Mouse (Mus musculus) intestine, embryonic 14.5 days (tissue): Measurements from ENCODE around the gene Gsg1. TPM values are rescaled to one million over a fixed set of nuclear protein-coding genes. Genes with fewer than 3 reads are reported as not detected.

Experiments used
- polyA plus RNA-seq: library from polyadenylated mRNA; unstranded; fragments of >200 nt; fragmentation: Nextera tagmentation; extraction: Ambion mirVana; gene quantifications from 2 replicates; pipeline ENCODE4 v1.2.1, GENCODE M21; 2014

Gsg1 gene
- polyA plus RNA-seq, 1 experiment from 2014 or later: 0.70 TPM

Other genes with a start within 250 kb of the Gsg1 start
- gene Ddx47, start 242.7 kb downstream of the Gsg1 start, polyA plus RNA-seq: 103 and 115 TPM in 2 replicates
- gene Gprc5a, start 188.7 kb downstream of the Gsg1 start, polyA plus RNA-seq: 9.1 and 9.3 TPM in 2 replicates
- not detected in 2 replicates for gene Gprc5d, start 136.1 kb downstream of the Gsg1 start, polyA plus RNA-seq
- 40.8 and 42.4 TPM in 2 replicates for gene Fam234b, start 56.4 kb downstream of the Gsg1 start, polyA plus RNA-seq
- gene Hebp1, start 56.3 kb downstream of the Gsg1 start, polyA plus RNA-seq: 13.9 and 14.7 TPM in 2 replicates
- 0.13 and 0.32 TPM in 2 replicates for gene Pbp2, start 56.1 kb upstream of the Gsg1 start, polyA plus RNA-seq
- 12.7 and 15.2 TPM in 2 replicates for gene Emp1, start 108.2 kb upstream of the Gsg1 start, polyA plus RNA-seq